Mouse (Mus musculus): Measurements from ENCODE around the gene Ryr3. TPM values are rescaled to one million over a fixed set of nuclear protein-coding genes. Genes with fewer than 3 reads are reported as not detected.

The Ryr3 gene
- polyA plus RNA-seq, 1 experiment from 2014 or later = 1.1 TPM

DNA sequence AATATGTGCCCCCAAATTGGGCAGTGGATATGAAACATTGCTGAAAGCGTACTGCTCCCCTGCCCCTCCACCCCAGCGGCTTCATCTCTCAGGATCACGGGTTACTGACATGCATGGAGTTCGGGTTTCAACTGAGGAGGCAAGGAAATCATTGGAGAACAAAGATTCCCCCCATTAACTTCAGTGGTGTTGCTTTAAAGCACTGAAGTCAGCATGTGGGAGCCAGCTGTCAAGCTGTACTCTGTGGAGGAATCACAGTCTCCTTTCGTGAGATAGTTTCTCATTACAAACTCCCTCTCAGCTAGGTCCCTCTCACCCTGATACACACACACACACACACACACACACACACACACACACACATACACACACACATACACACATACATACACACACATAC lies 35.2 kb downstream of the Ryr3 start:
- Histone ChIP-seq H3K9me3 (replicated peaks) (no peaks in the 10 kb centered on the region), H3K4me1 (no peaks in the 10 kb centered on the region), H3K27ac (replicated peaks) (no peak overlapping the region), H3K9ac (no peak overlapping the region), H3K27me3 (no peaks in the 10 kb centered on the region), H3K4me2 (replicated peaks) (no peak overlapping the region), H3K36me3 (no peaks in the 10 kb centered on the region), H3K4me3 (replicated peaks) (no peak overlapping the region)
- 19% methylated on average over 5 of the region's 5 CpGs for WGBS
- ATAC-seq (ENCODE audit: insufficient number of reproducible peaks, low FRiP score, low TSS enrichment, low read depth) = no peak

DNA sequence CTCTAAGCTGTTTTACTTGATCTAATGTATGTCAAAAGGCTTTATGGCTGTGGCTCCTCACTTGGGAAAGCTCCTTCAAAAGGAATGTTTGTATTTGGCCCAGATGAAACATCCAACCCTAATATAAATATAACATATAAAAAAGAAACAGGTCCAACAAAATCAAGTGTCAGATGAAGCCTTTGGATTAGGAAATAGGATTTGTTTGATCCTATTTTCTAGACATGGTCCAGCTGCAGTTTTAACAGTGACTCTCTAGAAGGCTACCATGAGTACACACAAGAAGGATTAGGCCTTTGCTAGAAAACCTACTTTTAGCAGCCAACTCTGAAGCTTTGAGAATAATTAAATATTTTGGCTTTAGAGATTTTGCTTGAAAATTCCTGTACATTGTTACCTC lies 38.8 kb downstream of the Ryr3 start:
- H3K27ac ChIP-seq (replicated peaks) = no peak overlapping the region
- ATAC-seq (ENCODE audit: insufficient number of reproducible peaks, low FRiP score, low TSS enrichment, low read depth) = no peak
- no peaks in the 10 kb centered on the region for H3K36me3 ChIP-seq
- H3K4me1 ChIP-seq = no peaks in the 10 kb centered on the region
- no peaks in the 10 kb centered on the region for H3K27me3 ChIP-seq
- H3K9me3 ChIP-seq (replicated peaks) = no peaks in the 10 kb centered on the region
- H3K4me3 ChIP-seq (replicated peaks) = no peak overlapping the region
- no peak overlapping the region for H3K4me2 ChIP-seq (replicated peaks)
- no peak overlapping the region for H3K9ac ChIP-seq

GRCm38 (mm10) chr2:113176337-113176736 lies 40.6 kb downstream of the Ryr3 start:
- WGBS = 61% methylated on average over 5 of the region's 5 CpGs
- ATAC-seq (ENCODE audit: insufficient number of reproducible peaks, low FRiP score, low TSS enrichment, low read depth) = no peak
- H3K27me3 ChIP-seq = no peaks in the 10 kb centered on the region
- no peaks in the 10 kb centered on the region for H3K36me3 ChIP-seq
- no peak overlapping the region for H3K4me3 ChIP-seq (replicated peaks)
- no peaks in the 10 kb centered on the region for H3K9me3 ChIP-seq (replicated peaks)
- no peak overlapping the region for H3K4me2 ChIP-seq (replicated peaks)
- no peak overlapping the region for H3K9ac ChIP-seq
- H3K27ac ChIP-seq (replicated peaks) = no peak overlapping the region
- no peaks in the 10 kb centered on the region for H3K4me1 ChIP-seq

- Histone ChIP-seq H3K27me3 (no peaks in the 10 kb centered on the region), H3K9me3 (replicated peaks) (no peaks in the 10 kb centered on the region), H3K27ac (replicated peaks) (no peak overlapping the region), H3K4me2 (replicated peaks) (no peak overlapping the region), H3K36me3 (no peaks in the 10 kb centered on the region), H3K9ac (no peak overlapping the region), H3K4me3 (replicated peaks) (no peak overlapping the region), H3K4me1 (no peaks in the 10 kb centered on the region)
- ATAC-seq (ENCODE audit: insufficient number of reproducible peaks, low FRiP score, low TSS enrichment, low read depth) = no peak
- 80% methylated on average over 4 of the region's 4 CpGs for WGBS
Observed at GRCm38 (mm10) chr2:113168096-113168495, 48.8 kb downstream of the Ryr3 start.

- no peaks in the 10 kb centered on the region for H3K36me3 ChIP-seq
- H3K4me1 ChIP-seq = no peaks in the 10 kb centered on the region
- ATAC-seq (ENCODE audit: insufficient number of reproducible peaks, low FRiP score, low TSS enrichment, low read depth) = no peak
- H3K27me3 ChIP-seq = no peaks in the 10 kb centered on the region
- no peaks in the 10 kb centered on the region for H3K9me3 ChIP-seq (replicated peaks)
- WGBS = 63% methylated on average over 5 of the region's 5 CpGs
- no peak overlapping the region for H3K9ac ChIP-seq
- no peak overlapping the region for H3K4me3 ChIP-seq (replicated peaks)
- H3K27ac ChIP-seq (replicated peaks) = no peak overlapping the region
- no peak overlapping the region for H3K4me2 ChIP-seq (replicated peaks)
Observed at GRCm38 (mm10) chr2:113161494-113161893, 55.4 kb downstream of the Ryr3 start.

- no peak overlapping the region for H3K4me3 ChIP-seq (replicated peaks)
- ATAC-seq (ENCODE audit: insufficient number of reproducible peaks, low FRiP score, low TSS enrichment, low read depth) = no peak
- H3K27ac ChIP-seq (replicated peaks) = no peak overlapping the region
- H3K9me3 ChIP-seq (replicated peaks) = no peaks in the 10 kb centered on the region
- 78% methylated on average over 3 of the region's 3 CpGs for WGBS
- H3K36me3 ChIP-seq = no peaks in the 10 kb centered on the region
- H3K4me2 ChIP-seq (replicated peaks) = no peak overlapping the region
- H3K4me1 ChIP-seq = no peaks in the 10 kb centered on the region
- H3K9ac ChIP-seq = no peak overlapping the region
- no peaks in the 10 kb centered on the region for H3K27me3 ChIP-seq
Observed at GRCm38 (mm10) chr2:113137766-113138165, 79.1 kb downstream of the Ryr3 start.

GRCm38 (mm10) chr2:113123476-113123875 lies 93.4 kb downstream of the Ryr3 start:
- H3K27ac ChIP-seq (replicated peaks) = no peak overlapping the region
- H3K4me1 ChIP-seq = no peaks in the 10 kb centered on the region
- no peak overlapping the region for H3K9ac ChIP-seq
- no peaks in the 10 kb centered on the region for H3K36me3 ChIP-seq
- ATAC-seq (ENCODE audit: insufficient number of reproducible peaks, low FRiP score, low TSS enrichment, low read depth) = no peak
- 25% methylated on average over 1 of the region's 1 CpGs for WGBS
- no peak overlapping the region for H3K4me2 ChIP-seq (replicated peaks)
- H3K4me3 ChIP-seq (replicated peaks) = no peak overlapping the region
- H3K27me3 ChIP-seq = no peaks in the 10 kb centered on the region
- no peaks in the 10 kb centered on the region for H3K9me3 ChIP-seq (replicated peaks)

- WGBS = 66% methylated on average over 1 of the region's 1 CpGs
- no peaks in the 10 kb centered on the region for H3K4me1 ChIP-seq
- no peak overlapping the region for H3K27ac ChIP-seq (replicated peaks)
- H3K27me3 ChIP-seq = no peaks in the 10 kb centered on the region
- no peak overlapping the region for H3K4me2 ChIP-seq (replicated peaks)
- no peak overlapping the region for H3K9ac ChIP-seq
- H3K9me3 ChIP-seq (replicated peaks) = no peaks in the 10 kb centered on the region
- no peak overlapping the region for H3K4me3 ChIP-seq (replicated peaks)
- H3K36me3 ChIP-seq = no peaks in the 10 kb centered on the region
- ATAC-seq (ENCODE audit: insufficient number of reproducible peaks, low FRiP score, low TSS enrichment, low read depth) = no peak
Observed at GRCm38 (mm10) chr2:113119080-113119479, 97.8 kb downstream of the Ryr3 start.

DNA sequence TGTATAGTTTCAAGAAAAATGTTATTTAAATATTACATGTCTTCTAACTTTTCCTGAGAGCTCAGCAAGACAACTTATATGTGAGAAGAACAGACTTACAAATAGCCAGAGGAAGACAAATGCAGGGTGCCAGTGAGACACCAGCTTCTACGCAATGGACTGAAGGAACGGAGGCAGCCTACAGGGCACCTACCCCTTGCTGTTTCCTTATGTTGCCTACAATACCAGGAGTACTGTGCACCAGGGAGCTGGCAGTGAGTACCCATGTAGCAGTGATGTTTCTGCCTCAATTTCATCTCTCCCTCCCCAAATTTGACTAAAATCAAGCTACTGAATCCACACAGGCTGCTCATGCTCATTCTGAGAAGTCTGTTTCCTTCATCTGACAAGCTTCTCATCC lies 100.1 kb downstream of the Ryr3 start:
- H3K4me1 ChIP-seq = no peaks in the 10 kb centered on the region
- H3K4me3 ChIP-seq (replicated peaks) = no peak overlapping the region
- ATAC-seq (ENCODE audit: insufficient number of reproducible peaks, low FRiP score, low TSS enrichment, low read depth) = no peak
- no peaks in the 10 kb centered on the region for H3K36me3 ChIP-seq
- H3K27me3 ChIP-seq = no peaks in the 10 kb centered on the region
- 87% methylated on average over 2 of the region's 2 CpGs for WGBS
- no peak overlapping the region for H3K4me2 ChIP-seq (replicated peaks)
- H3K9me3 ChIP-seq (replicated peaks) = no peaks in the 10 kb centered on the region
- H3K9ac ChIP-seq = no peak overlapping the region
- H3K27ac ChIP-seq (replicated peaks) = no peak overlapping the region

DNA sequence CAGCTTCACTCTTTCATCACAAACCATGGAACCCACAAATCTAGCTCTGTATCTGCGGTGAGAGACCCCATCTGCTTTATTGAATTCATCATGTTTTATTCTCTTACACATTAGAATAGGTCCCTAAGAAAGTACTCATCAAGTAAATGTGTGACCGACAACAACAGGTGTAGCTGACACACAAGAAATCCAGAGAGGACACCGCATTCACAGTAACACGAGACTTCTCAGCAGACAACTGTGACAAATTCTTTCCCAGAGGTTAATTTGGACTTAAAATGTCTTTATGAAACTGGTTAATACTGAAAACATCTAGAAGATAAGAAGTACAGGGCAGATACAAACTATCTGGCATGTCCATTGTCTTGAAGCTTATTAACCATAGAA lies 101.0 kb downstream of the Ryr3 start:
- no peaks in the 10 kb centered on the region for H3K27me3 ChIP-seq
- H3K9me3 ChIP-seq (replicated peaks) = no peaks in the 10 kb centered on the region
- H3K9ac ChIP-seq = no peak overlapping the region
- ATAC-seq (ENCODE audit: insufficient number of reproducible peaks, low FRiP score, low TSS enrichment, low read depth) = no peak
- H3K4me3 ChIP-seq (replicated peaks) = no peak overlapping the region
- 73% methylated on average over 4 of the region's 4 CpGs for WGBS
- no peaks in the 10 kb centered on the region for H3K36me3 ChIP-seq
- no peak overlapping the region for H3K27ac ChIP-seq (replicated peaks)
- no peak overlapping the region for H3K4me2 ChIP-seq (replicated peaks)
- no peaks in the 10 kb centered on the region for H3K4me1 ChIP-seq

DNA sequence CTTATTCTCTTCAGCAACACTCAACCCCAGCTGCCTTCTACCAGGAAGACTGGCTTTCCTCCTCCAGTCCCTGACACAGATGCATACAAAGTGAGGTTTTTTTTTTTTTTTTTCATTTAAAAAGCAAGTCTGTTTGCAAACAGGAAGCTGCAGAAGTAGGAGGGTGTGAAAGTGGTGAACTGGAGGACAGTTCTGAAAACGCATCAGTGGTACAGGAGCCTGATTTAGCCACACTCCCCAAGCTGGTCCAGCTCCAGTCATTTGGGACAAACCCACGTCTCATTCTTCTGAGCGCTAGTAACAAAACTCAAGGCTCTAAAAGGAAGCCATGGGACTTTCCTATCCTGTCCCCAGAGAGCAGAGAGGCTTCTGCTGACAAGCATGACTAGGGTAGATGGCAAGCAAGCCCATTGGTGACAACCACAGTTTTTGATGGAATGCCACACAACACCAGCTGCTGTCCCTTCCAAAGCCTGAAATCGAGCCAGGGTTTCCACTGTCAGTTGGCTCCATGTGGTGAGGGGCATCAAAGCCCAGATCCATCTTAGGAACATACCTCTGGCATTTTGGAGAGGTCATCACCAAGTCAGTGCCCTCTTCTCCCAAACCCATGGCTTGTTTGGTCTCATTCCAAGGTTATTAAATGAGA lies 101.5 kb downstream of the Ryr3 start:
- Histone ChIP-seq H3K9ac (no peak overlapping the region), H3K4me3 (replicated peaks) (no peak overlapping the region), H3K36me3 (no peaks in the 10 kb centered on the region), H3K4me1 (no peaks in the 10 kb centered on the region), H3K27me3 (no peaks in the 10 kb centered on the region), H3K4me2 (replicated peaks) (no peak overlapping the region), H3K9me3 (replicated peaks) (no peaks in the 10 kb centered on the region), H3K27ac (replicated peaks) (no peak overlapping the region)
- 71% methylated on average over 4 of the region's 4 CpGs for WGBS
- no peak for ATAC-seq (ENCODE audit: insufficient number of reproducible peaks, low FRiP score, low TSS enrichment, low read depth)

DNA sequence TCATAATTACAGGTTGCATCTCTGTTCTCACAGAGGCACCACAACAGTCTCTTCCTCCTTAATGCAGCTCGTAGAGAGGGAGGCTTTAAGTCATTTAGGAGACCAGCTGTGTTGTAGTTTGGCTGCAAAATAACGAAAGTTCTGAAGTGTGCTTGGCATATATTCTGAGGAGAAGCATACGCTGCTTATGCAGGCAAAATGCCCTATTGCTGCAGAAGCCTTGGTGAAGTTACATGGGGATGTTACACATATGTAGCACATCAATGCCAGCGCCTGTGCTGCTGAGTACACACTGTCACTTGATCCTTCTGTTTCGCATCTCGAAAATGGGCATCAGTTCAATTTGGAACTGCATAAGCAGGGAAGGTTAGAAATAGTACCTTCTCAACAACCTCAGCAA lies 112.3 kb downstream of the Ryr3 start:
- Histone ChIP-seq H3K9me3 (replicated peaks) (no peaks in the 10 kb centered on the region), H3K27me3 (no peaks in the 10 kb centered on the region), H3K4me3 (replicated peaks) (no peak overlapping the region), H3K4me1 (no peaks in the 10 kb centered on the region), H3K9ac (no peak overlapping the region), H3K27ac (replicated peaks) (no peak overlapping the region), H3K4me2 (replicated peaks) (no peak overlapping the region), H3K36me3 (no peaks in the 10 kb centered on the region)
- no peak for ATAC-seq (ENCODE audit: insufficient number of reproducible peaks, low FRiP score, low TSS enrichment, low read depth)
- WGBS = 66% methylated on average over 6 of the region's 6 CpGs

Measured in embryonic facial prominence, embryonic 15.5 days (tissue).